Mouse (Mus musculus) adrenal gland, postnatal 25 days (tissue): ENCODE results near the gene Yipf4. TPM values are rescaled to one million over a fixed set of nuclear protein-coding genes. Genes with fewer than 3 reads are reported as not detected.

ENCODE experiments used
- DNase-seq: peaks from one replicate; pipeline ENCODE4 v3.0.0; 2021; ENCODE audit warnings: mixed read lengths
- total RNA-seq: library from RNA; stranded (reverse); gene quantifications from 2 replicates; pipeline ENCODE4 v1.2.3, GENCODE M21; 2021

The Yipf4 gene
- total RNA-seq, 1 experiment from 2014 or later, result 128 TPM

DNA sequence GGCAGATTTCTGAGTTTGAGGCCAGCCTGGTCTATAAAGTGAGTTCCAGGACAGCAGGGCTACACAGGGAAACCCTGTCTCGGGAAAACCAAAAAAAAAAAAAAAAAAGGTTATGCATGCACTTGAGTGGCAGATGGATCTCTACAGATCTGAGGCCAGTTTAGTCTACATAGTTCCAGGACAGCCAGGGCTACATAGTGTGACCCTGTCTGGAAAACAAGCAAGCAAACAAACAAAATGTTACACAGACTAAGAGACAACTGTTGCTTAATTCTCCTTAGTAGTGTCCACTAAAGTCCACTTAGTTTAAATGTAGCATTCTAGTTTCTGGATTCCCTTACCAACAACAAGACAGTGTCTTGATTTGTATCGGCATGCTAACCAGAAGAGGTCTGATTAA, 36.8 kb downstream of the Yipf4 start:
- no peak for DNase-seq

DNA sequence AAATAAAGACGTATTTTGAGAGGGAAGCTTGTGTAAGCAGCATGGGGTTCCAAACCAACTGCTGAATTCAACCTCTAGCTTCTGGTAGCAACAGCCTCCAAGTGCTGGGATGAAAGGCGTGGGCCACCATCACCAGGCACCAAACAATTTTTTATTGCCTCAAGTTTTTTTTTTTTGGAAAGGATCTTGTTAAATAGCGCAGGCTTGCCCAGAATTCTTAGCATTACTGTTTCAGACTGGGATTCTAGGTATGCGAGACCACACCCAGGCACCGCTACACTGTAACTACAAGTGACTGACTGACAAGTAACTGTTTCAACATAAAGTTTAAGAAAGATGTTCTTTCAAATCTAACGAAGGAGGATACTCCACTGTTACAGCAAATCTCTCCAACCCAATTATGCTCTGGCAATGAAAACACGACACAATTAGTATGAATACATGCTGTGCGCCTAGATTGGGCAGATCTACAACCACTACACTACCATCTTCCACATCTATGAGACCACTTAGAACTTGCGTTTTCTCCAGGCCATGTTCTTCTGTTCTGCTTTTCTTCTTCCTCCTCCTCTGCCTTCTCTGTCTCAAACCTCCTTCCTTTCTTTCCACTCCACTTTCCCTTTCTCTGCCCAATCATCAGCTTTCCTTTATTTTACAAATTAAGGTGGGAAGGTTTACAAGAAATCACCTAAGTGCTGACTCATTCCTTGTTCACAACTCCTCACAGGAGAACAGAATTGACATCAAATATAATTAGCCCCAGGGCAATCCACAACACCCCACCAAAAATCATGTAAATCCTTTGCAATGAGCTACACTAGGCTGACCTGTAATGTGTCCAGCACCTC, 37.7 kb downstream of the Yipf4 start:
- DNase-seq, result no peak

DNA sequence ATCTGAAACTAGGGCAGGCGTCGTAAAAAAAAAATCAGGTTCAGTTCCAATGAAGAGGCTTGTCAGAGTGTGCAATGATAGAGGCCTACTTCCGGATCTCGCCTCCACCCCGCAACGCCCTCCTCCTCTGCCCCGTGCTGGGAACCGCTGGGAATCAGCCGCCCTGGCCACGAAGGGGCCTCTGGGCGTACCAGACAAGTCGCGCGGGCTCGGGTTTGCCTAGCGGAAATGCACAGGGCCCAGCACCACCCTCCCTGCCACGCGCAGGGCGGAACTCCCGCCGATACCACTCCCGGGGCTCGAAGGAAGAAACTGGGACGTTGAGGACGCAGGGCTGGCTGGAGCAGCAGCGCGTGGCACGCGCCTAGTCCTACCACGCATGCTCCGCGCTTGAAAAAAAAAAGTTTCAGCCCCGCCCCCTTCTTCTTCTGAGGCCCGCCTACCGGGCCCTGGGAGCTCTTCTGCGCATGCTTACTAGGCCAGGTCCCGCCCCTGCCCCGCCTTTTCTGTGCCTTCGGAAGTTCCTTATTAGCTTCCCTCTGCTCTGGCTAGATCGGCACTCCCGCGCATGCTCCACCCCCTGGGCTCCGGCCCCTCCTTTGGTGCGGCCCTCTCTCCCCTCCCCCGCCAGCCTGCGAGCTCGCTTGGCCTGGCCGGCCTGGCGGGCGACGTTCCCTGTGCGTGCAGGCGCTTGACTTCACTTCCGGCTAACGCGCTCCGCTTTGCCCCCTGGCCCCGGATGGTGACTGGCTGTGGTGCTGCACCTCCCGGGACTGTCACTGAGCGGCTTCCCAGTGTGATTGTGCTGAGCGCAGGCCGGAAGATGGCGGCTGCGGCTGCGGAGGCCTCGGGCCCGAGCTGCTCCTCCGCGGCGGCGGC, 38.7 kb downstream of the Yipf4 start, which contains the start of gene Birc6:
TSS of gene Birc6 (plus strand) at position 567 of the 879 bp plus-strand sequence.
- DNase-seq, result peak; percentile 100

DNA sequence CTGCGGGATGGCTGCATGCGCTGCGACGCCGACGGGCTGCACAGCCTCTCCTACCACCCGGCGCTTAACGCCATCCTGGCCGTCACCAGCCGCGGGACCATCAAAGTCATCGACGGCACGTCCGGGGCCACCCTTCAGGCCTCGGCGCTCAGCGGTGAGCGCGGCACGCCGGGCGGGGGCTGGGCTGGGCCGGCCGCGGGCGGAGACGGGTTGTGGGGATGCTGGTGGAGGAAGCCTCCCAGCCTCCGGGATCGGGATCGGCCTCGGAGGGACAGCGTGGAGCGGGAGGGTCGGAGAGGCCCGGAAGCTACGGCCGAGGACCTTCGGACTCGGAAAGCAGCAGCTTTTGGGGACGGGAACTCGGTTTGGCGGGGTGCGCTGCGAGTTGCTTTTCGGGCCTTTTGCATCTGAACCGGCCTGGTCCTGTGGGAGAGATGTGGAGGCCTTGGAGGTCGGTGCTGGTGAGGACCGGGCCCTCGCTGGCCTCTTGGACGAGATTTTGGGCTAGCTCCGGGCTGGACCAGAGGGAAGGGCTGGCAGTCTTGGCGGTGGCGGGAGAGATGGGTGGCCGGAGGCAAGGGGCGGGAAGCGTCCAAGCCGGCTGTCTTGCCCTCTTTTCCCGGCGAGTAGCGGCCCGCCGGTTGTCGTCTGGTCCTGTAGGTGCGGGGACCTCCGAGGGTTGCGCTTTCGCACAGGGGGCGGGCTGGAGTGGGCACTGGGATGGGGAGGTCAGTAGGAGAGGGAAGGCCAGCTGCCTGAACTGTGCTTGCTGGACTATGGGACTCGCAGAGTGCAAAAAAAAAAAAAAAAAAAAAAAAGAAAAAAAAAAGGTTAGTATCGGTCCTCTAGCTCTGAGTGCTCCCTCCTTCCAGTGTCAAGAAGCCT, 39.6 kb downstream of the Yipf4 start:
- no peak for DNase-seq

DNA sequence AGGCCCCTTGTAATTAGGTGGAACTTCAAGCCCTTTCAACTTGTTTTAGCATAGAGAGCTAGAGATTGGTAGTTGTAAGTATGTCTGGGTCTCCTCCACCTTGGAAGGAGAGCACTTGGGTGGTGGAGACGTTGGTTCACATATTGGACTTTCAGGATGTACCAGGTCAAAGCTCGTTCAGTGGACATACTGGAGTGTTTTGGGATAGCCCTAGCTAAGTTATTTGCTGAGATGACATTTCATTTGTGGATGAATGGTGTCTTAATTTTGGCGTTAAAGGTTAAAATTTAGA, 40.2 kb downstream of the Yipf4 start:
- no peak for DNase-seq

DNA sequence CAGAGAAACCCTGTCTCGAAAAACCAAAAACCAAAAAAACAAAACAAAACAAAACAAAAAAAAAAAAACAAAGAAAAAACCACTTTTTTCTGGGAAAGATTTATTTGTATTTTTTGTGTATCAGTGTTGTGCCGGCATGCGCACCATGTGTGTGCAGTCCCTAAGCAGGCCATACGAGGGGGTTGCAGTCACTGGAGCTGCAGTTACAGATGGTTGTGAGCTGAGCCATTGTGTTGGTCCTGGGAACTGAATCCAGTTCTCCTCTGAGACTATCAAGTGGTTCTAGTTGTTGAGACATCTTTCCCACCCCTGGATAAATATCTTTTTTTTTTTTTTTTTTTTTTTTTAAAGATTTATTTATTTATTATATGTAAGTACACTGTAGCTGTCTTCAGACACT, 45.7 kb downstream of the Yipf4 start:
- DNase-seq, result no peak

DNA sequence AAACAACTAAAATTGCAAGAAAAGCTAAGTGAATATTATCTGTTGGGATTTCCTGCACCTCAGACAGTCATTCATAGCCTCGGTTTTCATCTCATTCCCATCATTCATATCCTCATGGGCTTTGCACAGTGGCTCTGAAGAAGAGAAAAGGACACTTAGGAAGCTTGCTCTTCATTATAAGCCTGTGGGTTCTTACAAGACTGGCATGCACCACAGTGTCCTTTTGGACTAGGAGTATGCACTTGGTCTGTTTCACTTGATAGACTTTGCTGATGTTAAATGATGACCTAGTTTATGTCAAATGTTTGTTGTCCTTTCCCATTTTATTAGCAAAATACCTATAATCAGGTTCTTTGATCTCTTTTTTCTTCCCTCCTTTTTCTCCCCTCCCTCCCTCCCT, 48.2 kb downstream of the Yipf4 start:
- no peak for DNase-seq

DNA sequence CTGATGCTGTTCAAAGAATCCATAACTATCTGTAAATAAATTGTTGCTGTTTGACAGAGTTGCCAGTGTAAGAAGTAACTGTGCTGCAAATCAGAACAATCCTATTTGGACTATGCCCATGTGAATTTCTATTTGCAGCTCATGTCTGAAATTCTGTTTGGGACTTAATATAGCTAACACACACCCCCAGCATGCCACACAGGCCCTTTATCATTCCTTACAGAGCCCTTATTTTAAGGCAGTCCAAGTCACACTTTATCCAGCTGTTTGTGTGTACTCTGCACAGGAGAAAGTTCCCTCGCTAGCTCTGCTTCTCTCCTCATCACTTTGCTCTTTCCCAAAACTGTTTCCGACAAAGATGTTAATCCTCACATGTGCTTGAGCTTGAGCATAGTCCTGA, 54.3 kb downstream of the Yipf4 start:
- DNase-seq, result no peak

Other genes starting within 250 kb of the Yipf4 start
- 111 and 128 TPM in 2 replicates for gene Memo1, start 194.0 kb upstream of the Yipf4 start, total RNA-seq
- gene Dpy30, start 165.5 kb upstream of the Yipf4 start, total RNA-seq, result 95.9 and 99.6 TPM in 2 replicates
- gene Spast, start 150.5 kb upstream of the Yipf4 start, total RNA-seq, result 29.4 and 33.1 TPM in 2 replicates
- 29.0 TPM in 2 replicates for gene Slc30a6, start 93.9 kb upstream of the Yipf4 start, total RNA-seq
- 0.21 and 0.67 TPM in 2 replicates for gene Nlrc4, start 30.4 kb upstream of the Yipf4 start, total RNA-seq
- gene Birc6, start 38.8 kb downstream of the Yipf4 start, total RNA-seq, result 124 and 147 TPM in 2 replicates
- 24.2 and 31.7 TPM in 2 replicates for gene Ttc27, start 228.2 kb downstream of the Yipf4 start, total RNA-seq